Mouse (Mus musculus) MEL (cell line): ENCODE measurements around the gene Ppp1r37.

Source experiments
- CHD2 ChIP-seq: IDR thresholded peaks from 2 replicates; pipeline ENCODE4 v1.6.1; 2011; ENCODE audit warnings: low read length, improper control_type of control experiment
- CTCF ChIP-seq, 3 experiments: IDR thresholded peaks in 2 of 3; conservative IDR thresholded peaks in 1 of 3; 2 replicates each; pipeline ENCODE4 v1.5.1; 2011 to 2012; ENCODE audit warnings: low read length in 3 of 3, low read depth in 2 of 3, mild to moderate bottlenecking in 2 of 3, improper control_type of control experiment in 1 of 3, inconsistent platforms in 1 of 3, mixed read lengths in 1 of 3, moderate library complexity in 1 of 3; ENCODE audit not compliant: control insufficient read depth in 1 of 3, insufficient read depth in 1 of 3, poor library complexity in 1 of 3, severe bottlenecking in 1 of 3
- E2F4 ChIP-seq: IDR thresholded peaks from 2 replicates; pipeline ENCODE4 v1.6.1; 2011; ENCODE audit warnings: low read depth, low read length, improper control_type of control experiment, borderline replicate concordance
- EP300 ChIP-seq, 2 experiments: IDR thresholded peaks; 2 replicates each; pipeline ENCODE4 v1.6.1; 2011; ENCODE audit warnings: improper control_type of control experiment in 2 of 2, low read length in 2 of 2, low read depth in 1 of 2, mild to moderate bottlenecking in 1 of 2
- ETS1 ChIP-seq: IDR thresholded peaks from 2 replicates; pipeline ENCODE4 v1.6.1; 2012; ENCODE audit warnings: low read depth, mild to moderate bottlenecking, inconsistent platforms, low read length, improper control_type of control experiment, moderate library complexity
- MAX ChIP-seq: IDR thresholded peaks from 2 replicates; pipeline ENCODE4 v1.6.1; 2011; ENCODE audit warnings: low read length, improper control_type of control experiment
- MAZ ChIP-seq: IDR thresholded peaks from 2 replicates; pipeline ENCODE4 v1.6.1; 2012; ENCODE audit warnings: low read depth, mild to moderate bottlenecking, inconsistent platforms, low read length, improper control_type of control experiment
- POLR2A ChIP-seq, 2 experiments: IDR thresholded peaks; 2 replicates each; pipeline ENCODE4 v1.6.1; 2011 to 2012; ENCODE audit warnings: low read length in 2 of 2, mild to moderate bottlenecking in 2 of 2, control low read depth in 1 of 2, improper control_type of control experiment in 1 of 2, low read depth in 1 of 2, moderate library complexity in 1 of 2; ENCODE audit not compliant: control insufficient read depth in 1 of 2, insufficient read depth in 1 of 2, poor library complexity in 1 of 2
- TBP ChIP-seq: IDR thresholded peaks from 2 replicates; pipeline ENCODE4 v1.8.0; 2011; ENCODE audit warnings: low read depth, low read length, improper control_type of control experiment
- TCF12 ChIP-seq: IDR thresholded peaks from 2 replicates; pipeline ENCODE4 v1.6.1; 2014; ENCODE audit warnings: low read depth, mild to moderate bottlenecking, inconsistent platforms, low read length, improper control_type of control experiment, moderate library complexity
- USF2 ChIP-seq, 2 experiments: IDR thresholded peaks; 2 replicates each; pipeline ENCODE4 v1.6.1; 2011 to 2012; ENCODE audit warnings: improper control_type of control experiment in 2 of 2, low read length in 2 of 2, borderline replicate concordance in 1 of 2, inconsistent platforms in 1 of 2, low read depth in 1 of 2, mild to moderate bottlenecking in 1 of 2; ENCODE audit not compliant: insufficient read depth in 1 of 2

GRCm38 (mm10) chr7:19517652-19518365 is 45.1 kb downstream of the Ppp1r37 start, which contains the start of gene Nkpd1:
- TF ChIP-seq TCF12 (no peak), CTCF (IDR thresholded peaks at IDR 0.05 in 2 of 3, conservative IDR thresholded peaks at IDR 0.05 in 1 of 3; ENCODE audit: control insufficient read depth in 1 of 3, insufficient read depth in 1 of 3, low read depth in 2 of 3, low read length in 3 of 3, poor library complexity in 1 of 3, severe bottlenecking in 1 of 3) (peak; percentile 43 to 77 (median 60)), EP300 (IDR thresholded peaks at IDR 0.05; ENCODE audit: low read depth in 1 of 2, low read length in 2 of 2) (no peak), USF2 (IDR thresholded peaks at IDR 0.05; ENCODE audit: borderline replicate concordance in 1 of 2, insufficient read depth in 1 of 2, low read depth in 1 of 2, low read length in 2 of 2) (no peak), MAX (no peak), ETS1 (no peak), POLR2A (IDR thresholded peaks at IDR 0.05; ENCODE audit: control insufficient read depth in 1 of 2, insufficient read depth in 1 of 2, low read depth in 1 of 2, low read length in 2 of 2, poor library complexity in 1 of 2) (no peak), TBP (no peak), MAZ (no peak), E2F4 (no peak), CHD2 (no peak)
